Mouse (Mus musculus) frontal cortex, postnatal 14 days (tissue): Measurements from ENCODE around the gene Nhlh2.

Source experiments
- DNase-seq, 2 experiments: peaks; one replicate each; pipeline ENCODE4 v3.0.0; 2022; ENCODE audit warnings: low spot score in 2 of 2

Nhlh2 gene

GRCm38 (mm10) chr3:102009926-102010381, at the start of gene Nhlh2:
TSS of gene Nhlh2 (plus strand) at chr3:102010076.
- DNase-seq: no peak

GRCm38 (mm10) chr3:101961146-101961835, 48.6 kb upstream of the Nhlh2 start:
- DNase-seq: no peak

DNA sequence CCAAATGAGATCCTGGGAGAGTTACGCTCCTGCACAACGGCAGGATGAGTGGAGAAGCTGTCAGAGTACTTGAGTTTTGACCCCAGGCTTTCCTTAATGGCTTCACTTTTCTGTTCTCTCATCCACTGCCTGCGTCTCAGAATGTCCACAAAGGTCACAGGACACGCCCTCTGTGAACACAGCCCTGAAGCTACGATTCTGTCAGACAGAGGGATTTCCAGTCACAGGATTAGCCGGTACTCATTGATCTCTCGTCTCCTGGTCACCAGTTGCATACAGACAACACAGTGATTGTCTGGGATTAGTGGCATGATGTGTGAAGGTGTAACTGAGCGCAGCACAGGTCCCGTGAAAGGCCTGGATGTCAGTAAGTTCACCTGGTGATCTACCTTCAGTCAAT, 46.4 kb upstream of the Nhlh2 start:
- no peak for DNase-seq

DNA sequence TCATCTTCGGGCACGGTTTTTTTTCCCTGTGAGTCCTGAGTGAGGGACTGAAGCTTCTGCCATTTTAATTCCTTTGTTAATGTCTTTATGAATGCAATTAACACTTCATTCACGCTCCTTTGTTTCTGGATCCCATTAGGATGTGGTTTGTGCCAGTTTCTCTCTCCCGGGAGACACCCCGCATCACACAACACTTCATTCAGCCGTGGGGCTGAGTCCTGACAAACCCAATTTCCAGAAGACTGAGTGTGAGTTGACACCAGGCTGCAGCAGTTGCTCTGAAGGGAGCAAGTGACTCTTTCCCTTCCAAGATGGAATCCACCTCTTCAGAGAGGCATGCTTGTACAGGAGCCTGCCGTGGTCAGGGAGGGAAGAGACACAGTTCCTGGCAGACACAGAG, 45.5 kb upstream of the Nhlh2 start:
- DNase-seq: no peak

- no peak for DNase-seq
These were observed 42.9 kb upstream of the Nhlh2 start for GRCm38 (mm10) chr3:101966825-101967558.

DNA sequence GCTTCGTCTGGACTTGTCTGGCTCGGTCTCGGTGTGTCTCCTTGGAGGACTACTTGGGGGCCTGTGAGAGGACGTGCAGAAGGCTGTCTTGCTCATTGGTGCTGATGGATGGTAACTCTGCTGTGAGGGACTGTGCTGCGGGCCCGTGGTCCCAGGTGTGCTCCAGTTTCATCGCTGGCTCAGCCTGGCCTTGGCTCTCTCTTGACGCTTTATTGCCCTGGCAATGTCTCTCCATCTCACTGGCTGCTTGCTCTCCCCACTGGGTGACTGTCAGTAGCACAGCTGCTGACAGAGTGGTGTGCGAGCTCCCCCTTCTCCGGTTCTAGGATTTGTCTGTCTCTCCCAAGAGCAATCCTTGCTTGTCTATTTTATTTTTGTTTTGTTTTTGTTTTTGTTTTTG, 34.5 kb upstream of the Nhlh2 start:
- DNase-seq: no peak

DNA sequence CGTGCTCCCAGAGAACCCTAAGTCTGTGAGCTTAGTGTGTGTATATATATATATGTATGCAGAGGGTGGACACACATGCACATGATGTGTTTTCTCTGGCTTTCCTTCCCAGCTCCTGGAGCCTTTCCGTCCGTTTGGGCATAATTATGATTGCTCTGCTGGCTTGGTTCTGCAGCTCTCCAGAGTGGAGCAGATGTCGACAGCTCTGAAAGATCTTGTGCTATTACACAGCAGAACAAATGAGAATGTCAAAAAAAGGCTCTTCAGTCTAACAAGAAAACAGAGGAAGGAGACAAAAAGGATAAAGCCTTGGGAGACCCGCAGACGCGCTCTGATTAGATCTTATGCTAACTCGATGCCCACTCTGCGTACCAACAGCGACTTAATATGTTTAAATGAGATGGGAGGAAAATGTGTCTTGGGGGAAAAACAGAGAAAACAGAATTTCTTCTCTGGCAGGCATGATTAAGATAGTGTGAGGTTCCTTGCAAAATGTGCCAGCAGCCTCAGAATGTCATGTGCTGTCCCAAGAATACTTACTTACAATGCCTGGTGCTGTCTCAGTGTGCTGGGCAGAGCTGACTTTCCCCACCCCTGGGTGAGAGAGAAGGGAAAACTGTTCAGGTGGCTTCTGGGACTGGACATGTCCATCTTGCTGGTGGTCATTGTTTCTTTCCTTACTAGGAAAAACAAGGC, 31.4 kb upstream of the Nhlh2 start:
- DNase-seq: no peak

DNA sequence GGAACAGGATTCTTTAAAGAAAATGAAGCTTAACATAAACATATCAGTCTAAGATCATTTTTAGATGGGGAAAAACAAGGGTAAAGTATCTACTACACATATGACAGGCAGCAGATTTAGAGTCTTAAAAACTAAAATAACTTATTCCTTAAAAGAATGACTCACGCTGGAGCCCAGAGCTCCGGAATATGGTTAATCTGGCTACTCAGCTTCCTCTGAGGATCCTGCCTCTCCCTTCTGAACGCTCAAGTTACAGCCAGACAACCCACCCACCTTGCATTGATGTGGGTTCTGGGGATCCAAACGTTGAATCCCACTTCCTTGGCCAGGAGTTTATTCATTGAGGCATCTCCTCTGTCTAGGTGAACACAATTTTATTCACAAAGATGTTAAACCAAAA, 26.0 kb upstream of the Nhlh2 start:
- no peak for DNase-seq

- no peak for DNase-seq
These were observed 24.2 kb upstream of the Nhlh2 start for GRCm38 (mm10) chr3:101985634-101986033.

- DNase-seq: no peak
These were observed 19.7 kb upstream of the Nhlh2 start for GRCm38 (mm10) chr3:101990136-101990535.

DNA sequence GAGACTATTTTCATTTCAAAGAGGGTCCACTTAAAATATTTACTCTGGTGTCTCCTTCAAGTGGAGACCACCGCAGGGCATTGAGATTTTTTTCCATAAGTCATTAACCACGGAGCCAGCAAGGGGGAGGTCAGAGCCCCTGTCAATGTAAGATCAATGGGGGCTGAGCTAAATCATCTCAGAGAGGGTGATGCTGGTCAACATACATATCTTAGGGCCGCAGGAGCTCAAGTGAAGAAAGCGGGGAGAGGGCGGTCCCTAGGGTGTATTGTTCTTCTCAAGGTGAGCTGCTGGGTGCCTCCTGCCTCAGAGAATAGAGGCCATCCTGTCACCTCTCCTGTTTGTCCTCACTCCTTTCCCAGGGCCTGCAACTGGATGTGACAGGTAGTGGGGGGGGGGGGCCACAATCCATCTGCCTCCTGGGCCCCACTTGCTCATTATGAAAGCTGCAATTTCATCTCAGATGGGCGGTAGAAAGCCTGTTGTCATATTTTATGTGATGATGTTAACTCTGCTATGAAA, 18.8 kb upstream of the Nhlh2 start:
- DNase-seq: no peak

- no peak for DNase-seq
These were observed 12.0 kb upstream of the Nhlh2 start for GRCm38 (mm10) chr3:101997851-101998250.

DNA sequence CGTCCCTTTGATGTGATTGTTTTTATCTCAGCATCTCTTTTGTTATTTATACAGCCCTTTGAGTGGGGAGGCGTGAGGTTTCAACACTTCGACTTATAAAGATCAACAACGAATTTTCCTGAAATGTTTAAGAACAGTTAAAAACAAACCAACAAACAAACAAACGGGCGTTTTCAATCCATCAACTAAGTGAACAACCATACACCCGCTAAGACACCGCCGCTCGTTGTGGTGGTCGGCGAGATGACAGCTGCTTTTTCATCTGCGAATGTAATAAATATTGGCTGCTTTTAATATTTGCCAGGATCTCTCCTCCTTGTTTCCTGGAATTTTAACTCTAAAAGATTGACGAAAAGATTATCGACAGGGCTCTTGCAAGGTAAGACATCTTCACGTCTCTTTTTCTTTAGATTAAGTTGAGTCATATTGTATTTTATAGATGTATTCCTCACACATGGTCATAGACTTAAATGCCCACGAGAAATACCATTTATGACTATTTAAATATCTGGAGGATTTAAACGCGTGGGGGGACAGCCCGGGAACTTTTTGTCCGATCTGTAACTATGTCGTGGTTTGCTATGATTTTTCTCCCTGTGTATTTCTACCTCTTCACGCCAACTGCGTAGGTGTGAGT, 923 bp downstream of the Nhlh2 start:
- no peak for DNase-seq

GRCm38 (mm10) chr3:102011318-102012075, 1.6 kb downstream of the Nhlh2 start:
- no peak for DNase-seq

DNA sequence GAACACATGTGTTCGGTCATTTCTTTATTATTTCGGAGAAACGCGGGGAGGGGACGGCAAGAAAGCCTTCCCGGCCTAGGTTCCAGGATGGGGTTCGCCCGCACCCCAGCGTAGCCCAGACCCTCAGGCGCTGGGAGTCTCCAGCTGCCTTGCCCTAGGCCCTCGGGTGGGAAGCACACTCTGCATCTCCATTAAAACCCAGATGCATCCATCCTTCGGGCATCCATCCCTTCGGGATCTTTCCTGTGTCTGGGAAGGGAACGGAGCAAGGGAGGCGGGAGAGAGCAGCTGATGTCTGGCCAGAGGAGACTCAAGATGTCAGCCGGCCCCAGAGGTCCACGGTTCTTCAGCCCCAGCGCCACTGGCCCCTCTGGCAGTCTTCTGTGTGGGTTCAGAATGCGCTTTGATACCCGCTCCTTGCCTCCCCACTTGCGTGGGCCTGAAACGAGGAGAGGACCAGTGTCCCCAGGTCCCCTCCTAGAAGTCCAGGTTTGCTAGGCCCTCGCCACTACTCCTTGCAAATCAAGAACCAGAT, 2.3 kb downstream of the Nhlh2 start:
- no peak for DNase-seq

GRCm38 (mm10) chr3:102012611-102013211, 2.8 kb downstream of the Nhlh2 start:
- DNase-seq: peak in 1 of 2 experiments; percentile 14

- no peak for DNase-seq
These were observed 10.7 kb downstream of the Nhlh2 start for GRCm38 (mm10) chr3:102020604-102021003.

DNA sequence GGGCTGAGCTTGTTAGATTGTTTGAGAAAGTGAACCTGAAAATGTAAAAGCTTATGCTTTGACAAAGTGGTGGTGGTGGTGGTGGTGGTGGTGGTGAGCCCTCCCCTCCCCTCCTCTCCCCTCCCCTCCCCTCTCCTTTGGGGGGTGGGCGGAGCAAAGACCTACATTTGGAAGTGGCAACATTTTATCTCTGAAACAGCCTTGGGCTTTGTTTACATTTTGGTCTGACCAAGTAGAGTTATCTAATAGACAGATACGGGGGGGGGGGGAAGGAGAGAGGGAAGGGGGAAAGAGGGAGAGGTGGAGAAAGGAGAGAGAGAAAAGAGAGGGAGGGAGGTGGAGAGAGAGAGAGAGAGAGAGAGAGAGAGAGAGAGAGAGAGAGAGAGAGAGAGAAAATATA, 12.8 kb downstream of the Nhlh2 start:
- DNase-seq: no peak

DNA sequence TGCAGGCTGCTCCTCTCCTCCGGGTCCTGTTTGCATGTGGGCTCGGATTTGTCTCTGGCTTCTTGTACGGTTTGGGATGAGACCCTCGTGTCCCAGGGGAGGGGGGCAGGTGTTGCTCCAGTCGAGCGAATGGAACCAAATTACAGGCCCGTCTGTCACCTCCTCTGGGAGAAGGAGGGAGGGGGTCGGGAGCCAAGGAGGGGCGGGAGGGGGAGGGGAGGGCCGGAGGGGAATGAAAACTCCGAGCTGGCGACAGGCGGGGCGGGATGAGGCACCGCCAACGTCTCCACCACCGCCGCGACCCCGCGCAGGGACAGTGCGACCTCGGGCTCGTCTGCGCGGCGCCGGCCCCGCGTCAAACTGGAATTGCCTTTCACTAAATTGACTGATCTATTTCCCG, 13.5 kb downstream of the Nhlh2 start:
- DNase-seq: no peak

DNA sequence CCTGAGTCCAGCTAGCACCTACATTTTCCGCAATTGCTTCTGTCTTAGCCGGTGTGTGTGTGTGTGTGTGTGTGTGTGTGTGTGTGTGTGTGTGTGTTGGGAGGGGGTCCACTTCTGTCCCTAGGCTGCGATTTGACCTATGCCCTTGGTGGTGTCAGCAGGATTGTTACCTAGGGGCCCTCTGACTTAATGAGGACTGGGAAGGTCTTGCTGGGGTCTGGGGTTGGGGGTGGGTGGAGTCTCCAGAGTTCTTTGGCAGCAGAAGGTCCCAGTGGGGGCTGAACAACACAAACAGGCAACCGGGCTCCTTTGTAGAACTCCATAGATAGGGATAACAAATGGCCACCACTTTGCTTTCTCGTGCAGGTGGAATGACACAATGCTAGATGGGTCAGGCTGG, 14.0 kb downstream of the Nhlh2 start:
- no peak for DNase-seq
